Mouse (Mus musculus) mouse embryonic stem cell (cell line): Measurements from ENCODE around the gene Psme1.

Experiments
- in situ Hi-C, 2 experiments: fragments of 300-500 bp; cut with MboI; formaldehyde crosslinking; loops; 1 replicate in 1 of 2; 3 replicates in 1 of 2; pipeline ENCODE4 v1.14.3; 2019 to 2020; ENCODE audit warnings: low sequenced_read_pairs in 2 of 2, low pct_unique_long_range_greater_than_20kb in 1 of 2, mixed read lengths in 1 of 2; ENCODE audit not compliant: unreplicated experiment in 1 of 2

Psme1 gene

DNA sequence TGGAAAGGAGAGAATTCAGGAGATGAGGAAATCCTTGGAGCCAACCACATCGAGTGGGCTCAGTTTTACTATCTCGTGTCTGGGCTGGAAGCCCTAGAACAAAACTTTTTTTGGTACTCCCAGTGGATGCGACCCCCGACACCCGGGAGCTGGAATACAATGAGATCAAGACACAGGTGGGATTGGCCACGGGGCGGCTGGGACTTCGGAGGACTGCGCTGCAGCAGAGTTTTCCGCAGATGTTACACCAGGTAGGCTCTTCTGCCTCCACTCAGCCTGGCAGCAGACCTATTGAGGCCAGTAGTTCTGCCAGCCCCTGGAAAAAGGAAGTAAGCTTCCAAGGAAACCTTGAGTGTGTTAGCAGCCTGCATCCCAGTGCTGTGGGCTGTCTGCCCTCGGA lies 14.7 kb upstream of the Psme1 start:
- in situ Hi-C loops, result no loop called here

- in situ Hi-C loops, result no loop called here
Observed at GRCm38 (mm10) chr14:55565748-55566147, 12.2 kb upstream of the Psme1 start.

DNA sequence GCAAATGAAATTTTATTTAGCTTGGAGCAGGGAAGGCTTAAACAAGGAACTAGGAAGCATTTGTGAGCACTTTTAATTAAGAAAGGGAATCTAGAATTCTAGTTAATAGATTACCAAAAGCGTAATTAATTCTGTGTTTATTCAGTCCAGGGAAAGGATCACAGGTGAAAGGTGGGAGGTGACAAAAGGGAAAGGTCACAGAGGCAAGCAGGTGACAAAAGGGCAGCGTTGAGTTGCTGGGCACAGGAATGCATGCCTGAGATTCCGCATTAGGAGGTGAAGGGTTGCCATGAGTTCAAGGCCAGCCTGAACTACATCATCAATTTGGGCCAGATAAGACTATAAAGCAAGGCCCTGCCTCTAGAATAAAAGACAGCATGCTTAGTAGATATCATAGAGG lies 10.4 kb upstream of the Psme1 start:
- in situ Hi-C loops, result no loop called here

DNA sequence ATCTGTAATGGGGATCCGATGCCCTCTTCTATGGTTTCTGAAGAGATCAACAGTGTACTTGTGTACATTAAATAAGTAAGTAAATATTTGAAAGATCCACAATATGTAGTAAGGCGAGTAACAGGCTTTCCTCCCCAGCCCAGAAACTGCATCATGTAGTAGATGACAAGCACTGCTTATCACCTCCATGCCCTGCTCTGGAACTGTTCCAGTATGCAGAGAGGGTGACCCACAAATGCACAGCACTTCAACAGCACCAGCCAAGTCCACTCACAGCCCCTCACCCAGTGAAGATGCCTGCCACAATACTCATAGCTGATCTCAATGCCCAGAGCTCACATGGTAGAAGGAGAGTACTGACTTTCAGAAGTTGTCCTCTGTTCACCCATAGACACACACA lies 7.3 kb upstream of the Psme1 start:
- in situ Hi-C loops, result no loop called here

DNA sequence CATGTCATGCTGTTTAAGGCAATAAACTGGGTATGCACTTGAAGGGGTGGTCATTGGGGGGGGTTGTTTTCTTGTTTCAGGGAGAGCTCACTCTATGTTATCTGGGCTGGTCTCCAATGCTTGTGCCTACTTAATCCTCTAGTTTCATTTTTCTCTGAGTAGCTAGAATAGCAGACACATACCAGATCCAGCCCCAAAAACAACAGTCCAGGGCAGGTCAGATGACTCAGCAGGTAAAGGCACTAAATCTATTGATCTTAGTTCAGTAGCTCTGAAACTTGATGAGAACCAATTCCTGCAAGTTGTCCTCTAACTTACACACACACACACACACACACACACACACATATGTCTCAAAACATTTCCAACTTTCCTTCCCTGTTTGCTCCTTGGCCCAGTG lies 6.2 kb upstream of the Psme1 start:
- in situ Hi-C loops, result no loop called here

DNA sequence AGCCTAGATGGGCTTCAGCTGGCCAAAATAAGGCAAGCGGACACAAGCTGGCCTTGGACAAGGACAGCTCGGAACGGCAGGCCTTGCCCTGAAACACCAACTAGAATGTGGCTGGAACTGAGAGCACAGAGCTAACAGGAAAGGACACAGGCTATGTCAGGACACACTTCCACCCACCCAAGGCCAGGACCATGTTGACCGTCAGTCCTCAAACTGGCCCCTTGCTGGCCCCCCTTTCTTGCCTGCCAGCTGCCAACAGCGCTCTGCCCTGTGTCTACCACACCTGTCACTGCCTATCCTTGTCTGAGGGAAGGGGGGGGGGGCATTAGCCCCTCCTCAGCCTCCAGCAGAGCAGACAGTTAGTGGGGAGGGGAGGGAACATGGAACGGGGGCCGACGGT lies 2.6 kb upstream of the Psme1 start, which contains the start of gene Fitm1:
TSS of gene Fitm1 (plus strand) at position 316 of the 400 bp plus-strand sequence.
- in situ Hi-C loops, result no loop called here

GRCm38 (mm10) chr14:55575711-55576110 lies 2.2 kb upstream of the Psme1 start:
- in situ Hi-C loops, result no loop called here

- in situ Hi-C loops, result no loop called here
Observed at GRCm38 (mm10) chr14:55576376-55576775, 1.5 kb upstream of the Psme1 start.

DNA sequence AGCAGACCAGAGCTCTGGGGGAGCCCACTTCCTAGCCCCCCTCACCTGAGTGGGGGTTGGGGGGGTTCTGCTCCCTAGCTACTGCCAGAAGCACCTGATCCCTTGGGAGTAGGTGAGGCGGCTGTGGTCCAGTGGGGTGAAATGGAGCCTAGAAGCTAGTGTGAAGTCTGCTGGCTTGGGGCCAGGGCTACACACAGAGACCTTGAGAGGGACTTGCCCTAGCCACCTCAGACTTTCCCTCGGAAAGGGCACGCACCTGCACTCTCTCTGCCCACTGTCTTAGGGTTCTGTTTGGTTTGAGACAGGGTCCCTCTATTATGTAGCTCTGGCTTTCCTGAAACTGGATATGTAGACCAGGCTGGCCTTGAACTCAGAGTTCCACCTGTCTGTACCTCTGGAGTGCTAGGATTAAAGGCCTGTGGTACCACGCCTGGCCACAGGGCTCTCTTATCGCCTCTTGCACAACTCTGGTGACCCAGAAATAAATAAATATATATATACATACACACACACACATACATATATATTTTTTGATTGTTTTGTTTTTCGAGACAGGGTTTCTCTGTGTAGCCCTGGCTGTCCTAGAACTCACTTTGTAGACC lies 846 bp downstream of the Psme1 start:
- in situ Hi-C loops, result no loop called here

DNA sequence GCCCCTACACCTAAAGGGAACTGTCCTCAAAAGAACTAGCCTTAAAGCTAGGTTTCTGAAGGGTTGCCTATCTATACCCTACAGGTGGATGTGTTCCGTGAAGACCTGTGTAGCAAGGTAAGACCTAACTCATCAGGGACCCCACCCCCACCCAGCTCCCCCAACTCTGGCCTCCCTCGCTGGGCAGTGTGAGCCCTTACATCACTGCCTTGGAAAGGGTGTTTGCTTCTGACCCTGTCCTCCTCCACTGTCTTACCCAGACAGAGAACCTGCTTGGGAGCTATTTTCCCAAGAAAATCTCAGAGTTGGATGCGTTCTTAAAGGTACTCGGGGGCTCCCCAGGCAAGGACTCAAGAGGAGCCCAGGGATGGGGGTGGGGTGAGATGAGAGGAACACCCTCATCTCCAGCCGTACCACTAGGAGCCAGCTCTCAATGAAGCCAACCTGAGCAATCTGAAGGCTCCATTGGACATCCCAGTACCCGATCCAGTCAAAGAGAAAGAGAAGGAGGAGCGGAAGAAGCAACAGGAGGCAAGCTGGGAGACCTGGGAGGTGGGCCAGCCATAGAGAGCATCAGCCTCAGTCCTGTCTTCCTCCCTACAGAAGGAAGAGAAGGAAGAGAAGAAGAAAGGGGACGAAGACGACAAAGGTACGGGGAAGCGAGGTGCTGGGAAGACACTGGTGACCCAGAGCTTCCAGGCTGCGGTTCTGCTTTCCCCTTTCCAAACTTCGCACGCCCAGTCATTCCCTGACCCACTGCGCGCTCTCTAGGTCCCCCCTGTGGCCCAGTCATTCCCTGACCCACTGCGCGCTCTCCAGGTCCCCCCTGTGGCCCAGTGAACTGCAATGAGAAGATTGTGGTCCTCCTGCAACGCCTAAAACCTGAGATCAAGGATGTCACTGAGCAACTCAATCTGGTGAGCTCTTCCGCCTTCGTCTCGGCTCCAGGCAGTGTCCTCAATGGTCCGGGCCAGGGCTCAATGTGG lies 1.9 kb downstream of the Psme1 start:
- in situ Hi-C loops, result no loop called here

- in situ Hi-C loops, result no loop called here
Observed at GRCm38 (mm10) chr14:55580731-55581130, 2.8 kb downstream of the Psme1 start.

GRCm38 (mm10) chr14:55581981-55582681 lies 4.2 kb downstream of the Psme1 start:
- in situ Hi-C loops, result no loop called here

DNA sequence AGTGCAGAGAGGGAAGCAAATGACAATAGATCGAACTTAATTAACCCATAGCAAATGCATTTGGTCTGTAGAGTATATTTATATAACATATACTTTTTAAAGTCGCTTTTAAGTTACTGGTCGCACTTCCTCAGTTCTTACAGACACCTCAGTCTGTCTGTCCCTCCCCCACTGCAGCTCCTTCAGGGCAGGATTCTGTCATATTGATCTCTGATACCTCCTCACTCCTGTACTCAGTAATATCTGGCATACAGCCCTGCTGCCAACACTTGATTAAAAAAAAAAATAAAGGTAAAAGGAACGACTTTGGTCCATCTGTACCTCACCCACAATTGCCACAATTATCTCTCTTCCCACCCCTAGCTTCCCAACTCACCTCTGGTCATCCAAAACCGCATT lies 6.4 kb downstream of the Psme1 start:
- in situ Hi-C loops, result no loop called here

GRCm38 (mm10) chr14:55584702-55585565 lies 7.0 kb downstream of the Psme1 start, which contains the start of gene Emc9:
Emc9 (minus strand) TSS chr14:55585302.
- in situ Hi-C loops, result no loop called here

DNA sequence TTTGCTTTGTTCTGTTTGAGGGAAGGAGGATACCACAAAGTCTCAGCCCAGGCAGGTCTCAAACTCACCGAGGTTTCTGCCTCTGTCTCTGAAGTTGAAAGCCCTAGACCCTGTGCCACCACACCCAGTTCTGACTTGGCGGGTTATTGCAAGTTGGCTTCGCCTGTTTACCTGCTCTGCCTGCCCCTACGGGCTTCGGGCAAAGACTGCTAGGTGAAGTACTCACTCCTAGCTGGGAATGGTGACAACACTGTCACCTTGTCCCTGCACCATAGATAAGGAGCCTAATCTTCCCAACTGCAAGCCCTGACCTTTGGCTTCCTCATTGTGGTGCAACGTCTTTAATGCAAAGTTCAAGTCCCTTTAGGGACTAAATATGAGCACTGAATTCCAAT lies 7.6 kb downstream of the Psme1 start:
- in situ Hi-C loops, result no loop called here

DNA sequence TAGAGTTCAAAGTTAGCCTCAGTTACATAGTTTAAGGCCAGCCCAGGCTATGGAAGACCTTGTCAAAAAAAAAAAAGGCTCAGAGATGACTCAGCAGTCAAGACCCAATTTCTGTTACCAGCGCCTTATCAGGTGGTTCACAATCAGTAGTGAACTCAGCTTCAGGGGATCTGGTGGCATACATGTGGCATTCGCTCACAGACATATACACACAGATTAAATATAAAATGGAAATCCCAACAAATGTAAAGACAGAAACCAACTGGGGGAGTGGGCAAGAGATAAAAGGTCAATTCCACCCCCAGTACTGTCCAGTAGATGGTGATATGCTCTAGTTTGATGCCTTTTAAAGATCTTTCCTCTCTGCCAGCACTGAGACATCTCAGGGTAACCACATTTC lies 8.2 kb downstream of the Psme1 start:
- in situ Hi-C loops, result no loop called here

DNA sequence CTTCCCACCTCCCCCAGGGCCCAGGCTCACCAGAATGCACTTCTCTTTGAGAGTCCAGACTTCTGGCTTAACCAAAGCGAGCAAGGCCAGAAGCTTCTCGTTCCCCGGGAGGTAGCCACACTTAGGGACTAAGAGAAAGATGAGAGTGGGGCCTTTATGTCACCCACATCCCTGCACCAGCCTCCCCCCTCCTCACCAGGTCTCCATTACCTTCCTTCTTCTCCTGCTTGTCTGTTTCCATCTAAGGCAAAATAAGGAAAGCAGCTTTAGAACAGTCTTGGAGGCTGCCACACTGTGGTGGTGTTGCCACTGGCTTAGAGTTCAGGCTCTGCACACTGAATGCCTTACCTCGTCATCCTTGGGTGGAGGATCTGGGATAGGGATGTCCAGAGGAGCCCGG lies 11.3 kb downstream of the Psme1 start:
- in situ Hi-C loops, result no loop called here

- in situ Hi-C loops, result no loop called here
Observed at GRCm38 (mm10) chr14:55589771-55590448, 12.0 kb downstream of the Psme1 start.
